Mouse (Mus musculus) small intestine, adult 2 months (tissue): ENCODE measurements at regions not wholly inside any gene's neighbourhood (a gene's known extent, or its start where the extent isn't known, plus 50 kb on each side); places are given as distances from the start of the nearest gene placed in this dataset.

ENCODE experiments used
- CTCF ChIP-seq: fragments of 200-500 bp; IDR thresholded peaks from 2 replicates; pipeline ENCODE4 v1.5.1; 2012; ENCODE audit warnings: low read depth, mild to moderate bottlenecking, control low read depth, inconsistent platforms, low read length, moderate library complexity, mixed read lengths; ENCODE audit not compliant: insufficient replicate concordance, insufficient read length; ENCODE audit errors: extremely low read depth
- POLR2A ChIP-seq: fragments of 200-500 bp; IDR thresholded peaks from 2 replicates; pipeline ENCODE4 v1.6.1; 2012; ENCODE audit warnings: low read depth, mild to moderate bottlenecking, control low read depth, inconsistent platforms, low read length, moderate library complexity

GRCm38 (mm10) chr1:186229856-186230255 lies 112.7 kb upstream of the Lyplal1 start:
- TF ChIP-seq CTCF = no peak
- TF ChIP-seq POLR2A = no peak
